Mouse (Mus musculus) midbrain, postnatal 0 days (tissue): ENCODE results near the gene Arhgap35. TPM values are rescaled to one million over a fixed set of nuclear protein-coding genes. Genes with fewer than 3 reads are reported as not detected.

Experiments used
- ATAC-seq: fragments of 200-750 bp; cut with Nextera tagmentation; 2 replicates; pipeline ENCODE4 v1.8.0; 2017; ENCODE audit warnings: moderate number of reproducible peaks, mild to moderate bottlenecking, moderate TSS enrichment, moderate library complexity; ENCODE audit not compliant: low FRiP score
- DNase-seq: peaks from one replicate; pipeline ENCODE4 v3.0.0-alpha.2; 2015; ENCODE audit warnings: low spot score
- H3K27ac ChIP-seq: fragments of 300-500 bp; sonication (generic); 2 replicates; pipeline ENCODE4 v1.5.1; 2014; ENCODE audit warnings: low read depth, mild to moderate bottlenecking, low read length, mixed read lengths
- H3K27me3 ChIP-seq: fragments of 300-500 bp; sonication (generic); 2 replicates; pipeline ENCODE4 v1.6.1; 2014; ENCODE audit warnings: low read length, control low read depth, mixed read lengths; ENCODE audit not compliant: insufficient read depth
- H3K36me3 ChIP-seq: fragments of 300-500 bp; sonication (generic); 2 replicates; pipeline ENCODE4 v1.6.1; 2014; ENCODE audit warnings: low read length, control low read depth, mixed read lengths; ENCODE audit not compliant: insufficient read depth
- H3K4me1 ChIP-seq: fragments of 300-500 bp; sonication (generic); 2 replicates; pipeline ENCODE4 v1.6.1; 2014; ENCODE audit warnings: mild to moderate bottlenecking, control low read depth, antibody characterized with exemption, low read length, mixed read lengths; ENCODE audit not compliant: insufficient read depth
- H3K4me2 ChIP-seq: fragments of 300-500 bp; sonication (generic); 2 replicates; pipeline ENCODE4 v1.6.1; 2014; ENCODE audit warnings: low read depth, mild to moderate bottlenecking, low read length, mixed read lengths; ENCODE audit not compliant: poor library complexity, severe bottlenecking
- H3K4me3 ChIP-seq: fragments of 300-500 bp; sonication (generic); 2 replicates; pipeline ENCODE4 v1.5.1; 2014; ENCODE audit warnings: low read depth, mild to moderate bottlenecking, low read length, moderate library complexity
- H3K9ac ChIP-seq: fragments of 300-500 bp; sonication (generic); replicated peaks from 2 replicates; pipeline ENCODE4 v1.6.1; 2014; ENCODE audit warnings: mild to moderate bottlenecking, low read length, moderate library complexity, mixed read lengths; ENCODE audit not compliant: poor library complexity, severe bottlenecking
- H3K9me3 ChIP-seq: fragments of 300-500 bp; sonication (generic); 2 replicates; pipeline ENCODE4 v1.6.1; 2016; ENCODE audit warnings: low read length, control low read depth
- CTCF ChIP-seq: IDR thresholded peaks from 2 replicates; pipeline ENCODE4 v1.5.1; 2016; ENCODE audit warnings: antibody characterized with exemption, mild to moderate bottlenecking
- WGBS: fragments of 180-500 bp; shearing (Covaris S2); extraction: QIAGEN DNeasy Blood & Tissue Kit; methylation state at CpG from one replicate; pipeline ENCODE4 v1.1.7; 2014; 5-methylcytosine and 5-hydroxymethylcytosine counted together
- polyA plus RNA-seq: library from polyadenylated mRNA; unstranded; fragments of >200 nt; fragmentation: Nextera tagmentation; extraction: Ambion mirVana; gene quantifications from 2 replicates; pipeline ENCODE4 v1.2.1, GENCODE M21; 2015
- total RNA-seq: library from RNA; depleted of rRNA; stranded (reverse); fragments of >200 nt; gene quantifications from 2 replicates; pipeline ENCODE4 v1.2.3, GENCODE M21; 2014

The Arhgap35 gene
- total and polyA plus RNA-seq, 2 experiments from 2014 or later, result 26.9 to 157 TPM

GRCm38 (mm10) chr7:16525448-16525847, 89.3 kb downstream of the Arhgap35 start:
- TF ChIP-seq CTCF, result no peak
- H3K4me1 ChIP-seq, result no peaks in the 10 kb centered on the region
- ATAC-seq (no peak), DNase-seq (no peak)
- no peak overlapping the region for H3K4me3 ChIP-seq
- no peak overlapping the region for H3K9ac ChIP-seq
- H3K9me3 ChIP-seq, result no peaks in the 10 kb centered on the region
- no peak overlapping the region for H3K27ac ChIP-seq
- no peaks in the 10 kb centered on the region; the same call in 1 of the 2 replicates for H3K36me3 ChIP-seq
- 86% methylated on average over 3 of the region's 3 CpGs for WGBS
- no peak overlapping the region for H3K4me2 ChIP-seq
- H3K27me3 ChIP-seq, result no peaks in the 10 kb centered on the region

DNA sequence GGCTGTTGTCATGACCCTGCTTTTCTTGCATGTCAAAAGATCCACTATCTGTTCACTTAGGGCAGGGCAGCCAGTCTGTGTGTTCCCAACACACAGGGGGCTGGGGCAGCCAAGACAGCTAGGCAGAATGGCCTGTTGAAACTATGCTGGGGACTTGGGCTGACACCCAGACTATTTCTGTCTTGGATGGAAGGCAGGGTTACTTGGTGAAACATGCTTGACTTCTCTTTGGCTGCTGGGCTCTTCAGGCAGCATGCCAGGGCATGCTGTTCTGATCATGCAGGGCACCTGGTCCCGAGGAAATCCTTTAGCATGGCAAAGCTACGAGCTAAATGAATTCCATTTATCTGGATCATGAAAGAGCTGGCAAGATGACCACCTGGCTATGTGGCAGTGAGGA, 90.5 kb downstream of the Arhgap35 start:
- Histone ChIP-seq H3K4me3 (no peak overlapping the region), H3K9me3 (no peaks in the 10 kb centered on the region), H3K4me1 (no peaks in the 10 kb centered on the region), H3K4me2 (no peak overlapping the region), H3K36me3 (no peaks in the 10 kb centered on the region; the same call in 1 of the 2 replicates), H3K27me3 (no peaks in the 10 kb centered on the region), H3K27ac (no peak overlapping the region), H3K9ac (no peak overlapping the region)
- DNase-seq (peak; percentile 49), ATAC-seq (no peak)
- WGBS, result 62% methylated on average over 2 of the region's 2 CpGs
- no peak for TF ChIP-seq CTCF

DNA sequence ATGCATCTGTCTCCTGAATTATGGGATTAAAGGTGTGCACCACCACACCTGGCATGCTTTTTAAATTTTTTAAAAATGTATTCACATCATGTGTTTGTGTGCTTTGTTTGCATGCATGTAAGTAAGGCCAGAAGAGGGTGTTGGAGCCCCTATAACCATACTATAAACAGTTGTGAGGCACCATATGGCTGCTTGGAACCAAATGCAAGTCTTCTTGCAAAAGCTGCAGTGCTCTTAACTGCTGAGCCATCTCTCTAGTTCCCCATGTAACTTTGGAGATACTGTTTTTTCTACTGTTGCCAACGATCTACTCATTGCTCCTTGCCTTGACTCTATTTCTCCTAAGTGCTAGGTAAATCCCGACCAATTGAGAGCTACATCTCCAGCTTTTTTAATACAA, 95.5 kb downstream of the Arhgap35 start:
- Histone ChIP-seq H3K9ac (no peak overlapping the region), H3K4me1 (no peaks in the 10 kb centered on the region), H3K27me3 (no peaks in the 10 kb centered on the region), H3K9me3 (no peaks in the 10 kb centered on the region), H3K36me3 (peaks cover 2% of the 10 kb centered on the region; the same call in 1 of the 2 replicates), H3K4me2 (no peak overlapping the region), H3K4me3 (no peak overlapping the region), H3K27ac (no peak overlapping the region)
- no peak for ATAC-seq
- no peak for TF ChIP-seq CTCF
- no peak for DNase-seq
- WGBS, result 95% methylated on average over 2 of the region's 2 CpGs

DNA sequence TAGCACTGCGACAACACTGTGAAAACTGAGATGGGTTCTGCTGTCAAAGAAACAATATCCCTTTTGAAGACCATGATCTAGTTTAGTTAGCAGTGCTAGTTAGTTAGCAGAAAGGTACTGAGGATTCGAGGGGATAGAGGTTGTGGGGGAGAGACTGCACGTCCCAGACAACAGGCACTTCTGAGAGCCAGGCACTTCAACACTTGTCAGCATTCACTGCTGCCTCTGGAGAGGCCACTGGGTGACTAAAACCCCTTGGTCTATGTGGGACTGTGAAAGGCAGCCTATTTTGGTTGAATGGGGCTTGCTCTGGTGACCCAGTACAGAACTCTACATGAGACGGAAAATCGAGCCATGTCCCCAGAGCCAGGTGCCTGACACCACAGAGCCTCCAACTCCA, 97.6 kb downstream of the Arhgap35 start:
- ATAC-seq, result no peak
- 92% methylated on average over 5 of the region's 5 CpGs for WGBS
- no peaks in the 10 kb centered on the region for H3K9me3 ChIP-seq
- no peak overlapping the region for H3K4me3 ChIP-seq
- H3K36me3 ChIP-seq, result peaks cover 6% of the 10 kb centered on the region; the same call in 1 of the 2 replicates
- no peak for TF ChIP-seq CTCF
- no peak for DNase-seq
- H3K27ac ChIP-seq, result no peak overlapping the region
- H3K4me2 ChIP-seq, result no peak overlapping the region
- H3K4me1 ChIP-seq, result no peaks in the 10 kb centered on the region
- H3K27me3 ChIP-seq, result no peaks in the 10 kb centered on the region
- H3K9ac ChIP-seq, result no peak overlapping the region

DNA sequence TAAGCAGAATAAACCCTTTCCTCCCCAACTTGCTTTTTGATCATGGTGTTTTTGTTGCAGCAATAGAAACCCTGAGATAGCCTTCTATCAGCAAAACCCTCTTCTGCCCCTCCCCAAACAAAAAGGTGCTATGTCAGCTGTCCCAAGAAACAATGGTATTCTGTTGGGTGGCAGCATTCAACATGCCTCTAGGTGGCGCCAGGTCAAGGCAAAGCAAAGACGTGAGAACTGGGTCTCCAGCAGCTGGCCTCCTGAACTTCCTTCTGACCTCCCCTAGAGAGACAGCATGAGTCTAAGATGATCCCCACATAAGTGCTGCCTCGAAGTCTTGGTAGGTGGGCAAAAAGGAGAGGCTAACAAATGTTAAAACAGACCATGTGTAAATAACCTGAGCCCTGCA, 107.5 kb downstream of the Arhgap35 start:
- Histone ChIP-seq H3K27me3 (no peaks in the 10 kb centered on the region), H3K9me3 (no peaks in the 10 kb centered on the region), H3K27ac (no peak overlapping the region), H3K36me3 (peaks cover 36% of the 10 kb centered on the region), H3K4me1 (peaks cover 3% of the 10 kb centered on the region; the same call in 1 of the 2 replicates), H3K4me2 (no peak overlapping the region), H3K4me3 (no peak overlapping the region), H3K9ac (no peak overlapping the region)
- WGBS, result 22% methylated on average over 3 of the region's 3 CpGs
- DNase-seq (no peak), ATAC-seq (no peak)
- TF ChIP-seq CTCF, result peak; percentile 71

GRCm38 (mm10) chr7:16505226-16505593, 109.6 kb downstream of the Arhgap35 start:
- TF ChIP-seq CTCF, result no peak
- H3K4me1 ChIP-seq, result peaks cover 3% of the 10 kb centered on the region; the same call in 1 of the 2 replicates
- H3K4me2 ChIP-seq, result no peak overlapping the region
- peaks cover 32% of the 10 kb centered on the region for H3K36me3 ChIP-seq
- H3K27me3 ChIP-seq, result no peaks in the 10 kb centered on the region
- no peaks in the 10 kb centered on the region for H3K9me3 ChIP-seq
- ATAC-seq, result no peak
- 86% methylated on average over 3 of the region's 3 CpGs for WGBS
- H3K27ac ChIP-seq, result no peak overlapping the region
- no peak for DNase-seq
- no peak overlapping the region for H3K4me3 ChIP-seq
- no peak overlapping the region for H3K9ac ChIP-seq
